Mouse (Mus musculus): ENCODE measurements around the gene Tfb1m. TPM values are rescaled to one million over a fixed set of nuclear protein-coding genes. Genes with fewer than 3 reads are reported as not detected.

Tfb1m gene
- polyA plus RNA-seq, 1 experiment from 2014 or later: 21.0 TPM

GRCm38 (mm10) chr17:3490216-3490895 lies 67.2 kb downstream of the Tfb1m start:
- Histone ChIP-seq H3K27ac (ENCODE audit: low read depth, low read length) (no peak overlapping the region), H3K9ac (ENCODE audit: low read length) (no peak overlapping the region), H3K4me1 (ENCODE audit: control insufficient read depth, insufficient read depth, low read length) (no peaks in the 10 kb centered on the region), H3K9me3 (ENCODE audit: control insufficient read depth, low read length) (no peaks in the 10 kb centered on the region), H3K36me3 (ENCODE audit: control insufficient read depth, insufficient read depth, low read length) (no peaks in the 10 kb centered on the region), H3K4me3 (ENCODE audit: low read depth, low read length) (no peak overlapping the region), H3K4me2 (ENCODE audit: low read depth) (no peak overlapping the region), H3K27me3 (ENCODE audit: control insufficient read depth, insufficient read depth, low read length) (no peaks in the 10 kb centered on the region)
- DNase-seq (ENCODE audit: low spot score) (no peak), ATAC-seq (ENCODE audit: insufficient read depth, low FRiP score, low TSS enrichment) (no peak)
- WGBS: 83% methylated on average over 11 of the region's 11 CpGs

GRCm38 (mm10) chr17:3487721-3488601 lies 69.6 kb downstream of the Tfb1m start:
- Histone ChIP-seq H3K27ac (ENCODE audit: low read depth, low read length) (no peak overlapping the region), H3K4me1 (ENCODE audit: control insufficient read depth, insufficient read depth, low read length) (no peaks in the 10 kb centered on the region), H3K4me2 (ENCODE audit: low read depth) (no peak overlapping the region), H3K9ac (ENCODE audit: low read length) (no peak overlapping the region), H3K27me3 (ENCODE audit: control insufficient read depth, insufficient read depth, low read length) (no peaks in the 10 kb centered on the region), H3K36me3 (ENCODE audit: control insufficient read depth, insufficient read depth, low read length) (no peaks in the 10 kb centered on the region), H3K4me3 (ENCODE audit: low read depth, low read length) (no peak overlapping the region), H3K9me3 (ENCODE audit: control insufficient read depth, low read length) (no peaks in the 10 kb centered on the region)
- no peak for DNase-seq (ENCODE audit: low spot score)
- no peak for ATAC-seq (ENCODE audit: insufficient read depth, low FRiP score, low TSS enrichment)
- 81% methylated on average over 12 of the region's 12 CpGs for WGBS

DNA sequence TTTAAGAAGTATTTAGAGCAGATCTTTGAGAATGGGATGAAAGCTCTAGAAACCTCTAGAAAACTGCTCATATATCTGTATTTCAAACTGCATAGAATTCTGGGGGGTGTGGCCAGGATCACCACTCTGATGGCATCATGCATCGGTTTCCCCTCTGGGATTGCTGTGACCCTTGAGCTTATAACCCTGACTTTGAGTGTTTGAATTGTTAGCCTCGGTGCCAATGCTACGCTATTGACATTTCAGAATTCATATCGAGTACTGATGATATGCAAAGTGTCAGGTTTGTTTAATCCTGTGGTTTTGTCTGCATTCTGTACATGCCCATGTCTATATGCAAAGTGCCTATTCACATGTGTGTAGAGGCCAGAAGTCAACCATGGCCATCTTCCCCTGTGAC lies 70.4 kb downstream of the Tfb1m start:
- Histone ChIP-seq H3K4me1 (ENCODE audit: control insufficient read depth, insufficient read depth, low read length) (no peaks in the 10 kb centered on the region), H3K9ac (ENCODE audit: low read length) (no peak overlapping the region), H3K4me3 (ENCODE audit: low read depth, low read length) (no peak overlapping the region), H3K9me3 (ENCODE audit: control insufficient read depth, low read length) (no peaks in the 10 kb centered on the region), H3K27ac (ENCODE audit: low read depth, low read length) (no peak overlapping the region), H3K4me2 (ENCODE audit: low read depth) (no peak overlapping the region), H3K27me3 (ENCODE audit: control insufficient read depth, insufficient read depth, low read length) (no peaks in the 10 kb centered on the region), H3K36me3 (ENCODE audit: control insufficient read depth, insufficient read depth, low read length) (no peaks in the 10 kb centered on the region)
- no peak for DNase-seq (ENCODE audit: low spot score)
- 93% methylated on average over 4 of the region's 4 CpGs for WGBS
- no peak for ATAC-seq (ENCODE audit: insufficient read depth, low FRiP score, low TSS enrichment)

- Histone ChIP-seq H3K4me1 (ENCODE audit: control insufficient read depth, insufficient read depth, low read length) (no peaks in the 10 kb centered on the region), H3K4me2 (ENCODE audit: low read depth) (no peak overlapping the region), H3K9me3 (ENCODE audit: control insufficient read depth, low read length) (no peaks in the 10 kb centered on the region), H3K9ac (ENCODE audit: low read length) (no peak overlapping the region), H3K27ac (ENCODE audit: low read depth, low read length) (no peak overlapping the region), H3K36me3 (ENCODE audit: control insufficient read depth, insufficient read depth, low read length) (no peaks in the 10 kb centered on the region), H3K4me3 (ENCODE audit: low read depth, low read length) (no peak overlapping the region), H3K27me3 (ENCODE audit: control insufficient read depth, insufficient read depth, low read length) (no peaks in the 10 kb centered on the region)
- WGBS: 67% methylated on average over 7 of the region's 7 CpGs
- DNase-seq (ENCODE audit: low spot score): no peak
- ATAC-seq (ENCODE audit: insufficient read depth, low FRiP score, low TSS enrichment): no peak
These were observed 71.7 kb downstream of the Tfb1m start for GRCm38 (mm10) chr17:3485851-3486250.

DNA sequence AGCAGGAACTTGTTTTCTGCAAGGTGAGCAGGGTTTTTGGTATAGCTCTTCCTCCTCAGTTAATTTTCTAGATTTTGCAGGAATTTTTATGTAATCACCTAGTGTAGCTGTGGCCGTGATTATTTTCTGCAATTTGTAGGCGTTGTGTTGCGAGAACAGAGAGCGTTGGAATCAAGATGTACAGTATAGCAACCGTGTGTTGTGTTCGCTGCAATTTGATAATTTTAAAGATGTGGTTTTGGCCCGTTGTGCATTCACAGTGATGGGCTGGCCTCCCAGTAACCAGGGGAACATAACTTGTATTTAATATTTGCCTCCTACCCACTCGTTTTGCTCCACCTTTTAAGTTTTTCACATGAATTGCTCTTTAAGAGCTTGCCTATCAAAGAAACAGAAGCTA lies 74.5 kb downstream of the Tfb1m start:
- DNase-seq (ENCODE audit: low spot score): no peak
- ATAC-seq (ENCODE audit: insufficient read depth, low FRiP score, low TSS enrichment): no peak
- no peaks in the 10 kb centered on the region for H3K27me3 ChIP-seq (ENCODE audit: control insufficient read depth, insufficient read depth, low read length)
- H3K27ac ChIP-seq (ENCODE audit: low read depth, low read length): no peak overlapping the region
- no peak overlapping the region for H3K4me3 ChIP-seq (ENCODE audit: low read depth, low read length)
- H3K9me3 ChIP-seq (ENCODE audit: control insufficient read depth, low read length): no peaks in the 10 kb centered on the region
- no peaks in the 10 kb centered on the region for H3K4me1 ChIP-seq (ENCODE audit: control insufficient read depth, insufficient read depth, low read length)
- H3K9ac ChIP-seq (ENCODE audit: low read length): no peak overlapping the region
- H3K36me3 ChIP-seq (ENCODE audit: control insufficient read depth, insufficient read depth, low read length): no peaks in the 10 kb centered on the region
- 91% methylated on average over 8 of the region's 8 CpGs for WGBS
- H3K4me2 ChIP-seq (ENCODE audit: low read depth): no peak overlapping the region

DNA sequence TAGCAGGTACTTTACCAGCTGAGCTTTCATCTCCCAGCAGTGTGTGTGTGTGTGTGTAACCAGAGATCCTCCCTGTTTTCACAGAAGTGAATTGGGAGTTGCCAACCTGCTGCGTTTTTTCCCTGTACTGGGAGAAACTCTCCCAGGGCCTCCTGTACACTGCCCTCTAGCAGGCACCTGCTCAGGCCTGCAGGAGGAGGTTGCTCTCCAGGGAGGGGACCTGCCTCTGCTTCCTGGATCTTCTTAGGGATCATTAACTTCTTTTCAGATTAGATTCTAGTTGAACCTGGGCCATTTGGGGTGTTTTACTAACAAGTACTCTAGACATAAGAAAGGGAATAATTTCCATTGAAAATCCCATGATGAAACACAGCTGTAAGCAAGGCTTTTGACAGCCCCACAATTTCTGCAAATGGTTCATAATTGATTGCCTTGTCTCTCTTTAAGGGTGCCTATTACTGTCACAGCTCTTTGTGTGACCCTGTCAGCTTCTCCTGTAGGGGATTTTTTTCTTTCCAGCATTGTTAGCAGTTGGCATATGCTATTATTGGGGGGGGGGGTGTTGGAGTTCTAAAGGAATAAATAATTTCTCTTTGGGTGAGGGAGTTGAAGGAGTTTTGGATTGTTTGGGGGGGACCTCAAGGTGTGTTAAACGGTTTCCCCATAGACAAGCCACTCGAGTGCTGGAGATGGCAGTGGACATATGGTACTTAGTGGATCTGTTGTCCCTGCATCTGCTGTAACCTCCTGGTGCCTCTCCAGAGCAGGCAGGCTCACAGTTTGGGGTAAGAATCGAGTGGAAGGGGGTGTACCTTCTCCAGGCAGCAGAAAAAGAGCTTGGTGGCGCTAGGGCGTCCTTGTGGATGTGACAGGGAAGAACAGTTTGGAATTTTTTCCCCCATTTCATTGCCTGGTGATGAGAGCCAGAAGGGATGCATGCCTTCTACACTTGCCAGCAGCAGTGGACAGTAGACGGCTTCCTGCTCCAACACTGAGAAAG lies 75.7 kb downstream of the Tfb1m start:
- Histone ChIP-seq H3K36me3 (ENCODE audit: control insufficient read depth, insufficient read depth, low read length) (no peaks in the 10 kb centered on the region), H3K9ac (ENCODE audit: low read length) (no peak overlapping the region), H3K27ac (ENCODE audit: low read depth, low read length) (no peak overlapping the region), H3K27me3 (ENCODE audit: control insufficient read depth, insufficient read depth, low read length) (no peaks in the 10 kb centered on the region), H3K4me2 (ENCODE audit: low read depth) (no peak overlapping the region), H3K4me3 (ENCODE audit: low read depth, low read length) (no peak overlapping the region), H3K4me1 (ENCODE audit: control insufficient read depth, insufficient read depth, low read length) (no peaks in the 10 kb centered on the region), H3K9me3 (ENCODE audit: control insufficient read depth, low read length) (no peaks in the 10 kb centered on the region)
- ATAC-seq (ENCODE audit: insufficient read depth, low FRiP score, low TSS enrichment): no peak
- WGBS: 73% methylated on average over 7 of the region's 7 CpGs
- DNase-seq (ENCODE audit: low spot score): no peak

DNA sequence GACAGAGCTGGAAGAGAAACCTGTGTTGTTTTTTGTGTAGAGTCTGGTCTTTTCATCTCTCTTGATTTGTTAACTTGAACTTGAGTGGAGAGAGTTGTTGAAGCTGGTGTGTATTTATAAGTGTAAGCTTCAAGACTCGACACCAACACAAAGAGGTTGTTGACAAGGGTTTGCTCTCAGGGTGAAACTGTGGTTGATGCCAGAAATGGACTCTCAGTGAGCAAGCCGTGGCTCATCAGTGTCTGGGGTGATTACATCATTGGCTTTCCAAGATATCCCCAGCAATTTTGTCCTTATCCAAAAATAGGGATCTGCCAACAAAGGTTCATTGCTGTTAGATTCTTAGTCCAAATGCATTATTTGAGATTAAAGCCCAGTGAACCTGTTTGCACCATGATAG lies 81.0 kb downstream of the Tfb1m start:
- H3K4me3 ChIP-seq (ENCODE audit: low read depth, low read length): no peak overlapping the region
- no peak overlapping the region for H3K9ac ChIP-seq (ENCODE audit: low read length)
- H3K9me3 ChIP-seq (ENCODE audit: control insufficient read depth, low read length): no peaks in the 10 kb centered on the region
- ATAC-seq (ENCODE audit: insufficient read depth, low FRiP score, low TSS enrichment): no peak
- no peaks in the 10 kb centered on the region for H3K4me1 ChIP-seq (ENCODE audit: control insufficient read depth, insufficient read depth, low read length)
- H3K36me3 ChIP-seq (ENCODE audit: control insufficient read depth, insufficient read depth, low read length): no peaks in the 10 kb centered on the region; the same call in 1 of the 2 replicates
- no peak overlapping the region for H3K4me2 ChIP-seq (ENCODE audit: low read depth)
- H3K27ac ChIP-seq (ENCODE audit: low read depth, low read length): no peak overlapping the region
- DNase-seq (ENCODE audit: low spot score): no peak
- 92% methylated on average over 2 of the region's 2 CpGs for WGBS
- no peaks in the 10 kb centered on the region for H3K27me3 ChIP-seq (ENCODE audit: control insufficient read depth, insufficient read depth, low read length)

DNA sequence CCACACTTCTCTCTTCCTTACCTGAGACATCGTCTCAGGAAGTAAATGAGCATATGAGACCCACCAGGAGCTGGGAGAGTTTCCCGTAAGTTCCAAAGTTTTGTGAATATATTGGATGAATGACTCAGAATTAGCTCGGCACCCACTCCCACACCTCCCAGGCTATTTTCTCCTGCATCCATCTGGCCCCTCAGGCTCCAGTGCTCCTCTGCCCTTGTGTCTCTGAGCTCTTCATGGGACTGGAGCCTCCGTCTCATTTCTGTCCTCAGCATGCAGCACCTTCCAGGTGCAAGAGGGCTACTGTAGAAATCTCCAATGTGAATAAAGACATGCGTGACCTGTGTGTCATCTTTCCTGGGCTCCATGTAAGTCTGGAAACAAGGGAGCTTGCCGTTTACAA lies 85.6 kb downstream of the Tfb1m start:
- Histone ChIP-seq H3K27ac (ENCODE audit: low read depth, low read length) (no peak overlapping the region), H3K36me3 (ENCODE audit: control insufficient read depth, insufficient read depth, low read length) (no peaks in the 10 kb centered on the region; the same call in 1 of the 2 replicates), H3K9ac (ENCODE audit: low read length) (no peak overlapping the region), H3K4me2 (ENCODE audit: low read depth) (no peak overlapping the region), H3K4me1 (ENCODE audit: control insufficient read depth, insufficient read depth, low read length) (no peaks in the 10 kb centered on the region), H3K4me3 (ENCODE audit: low read depth, low read length) (no peak overlapping the region), H3K27me3 (ENCODE audit: control insufficient read depth, insufficient read depth, low read length) (no peaks in the 10 kb centered on the region), H3K9me3 (ENCODE audit: control insufficient read depth, low read length) (no peaks in the 10 kb centered on the region)
- ATAC-seq (ENCODE audit: insufficient read depth, low FRiP score, low TSS enrichment) (no peak), DNase-seq (ENCODE audit: low spot score) (no peak)
- 86% methylated on average over 6 of the region's 6 CpGs for WGBS

Data from neural tube, embryonic 11.5 days (tissue).